Mouse (Mus musculus): ENCODE results near the gene Atp6v0e.

GRCm38 (mm10) chr17:26616696-26617095 lies 46.3 kb upstream of the Atp6v0e start:
- TF ChIP-seq CTCF (IDR thresholded peaks at IDR 0.05; ENCODE audit: low read depth, low read length) (no peak), POLR2A (IDR thresholded peaks at IDR 0.05; ENCODE audit: insufficient read depth, low read length) (no peak)
